Mouse (Mus musculus) A20 (cell line): Measurements from ENCODE around the gene Pon3.

Experiments used
- DNase-seq: peaks from one replicate; pipeline ENCODE4 v3.0.0-alpha.2; 2011; ENCODE audit warnings: low read depth, low spot score

The Pon3 gene

DNA sequence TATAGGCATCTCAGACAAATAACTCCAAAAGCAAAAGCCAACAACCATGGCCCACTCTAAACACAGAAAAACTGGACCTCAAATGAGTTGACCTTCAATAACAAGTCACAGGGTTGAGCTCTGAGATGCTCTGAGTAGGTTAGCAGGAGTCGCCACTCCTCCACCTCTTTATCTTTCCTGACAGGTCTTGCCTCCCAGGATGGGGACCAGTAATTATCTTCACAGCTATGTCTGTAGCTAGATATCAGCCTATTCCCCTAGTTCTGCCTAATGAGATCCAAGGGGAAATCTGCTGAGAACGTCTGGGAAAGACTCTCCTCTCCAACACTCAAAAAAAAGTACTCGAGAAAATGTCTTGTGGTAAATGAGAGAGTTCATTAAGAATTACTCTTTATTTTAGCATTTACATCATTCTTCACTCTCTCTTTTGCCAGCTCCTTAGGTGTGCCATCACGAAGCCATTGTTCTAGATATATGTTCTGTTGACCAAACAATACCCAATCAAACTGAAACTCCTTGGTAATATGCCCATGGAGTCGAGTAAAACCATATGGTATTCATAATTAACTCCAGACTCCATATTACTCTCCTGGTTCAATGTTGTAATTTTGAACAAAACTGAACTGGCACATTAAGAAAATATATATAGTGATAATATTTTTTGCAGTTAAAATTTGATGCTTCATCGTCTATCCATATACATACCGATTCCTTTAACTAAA lies 69.7 kb downstream of the Pon3 start:
- no peak for DNase-seq

DNA sequence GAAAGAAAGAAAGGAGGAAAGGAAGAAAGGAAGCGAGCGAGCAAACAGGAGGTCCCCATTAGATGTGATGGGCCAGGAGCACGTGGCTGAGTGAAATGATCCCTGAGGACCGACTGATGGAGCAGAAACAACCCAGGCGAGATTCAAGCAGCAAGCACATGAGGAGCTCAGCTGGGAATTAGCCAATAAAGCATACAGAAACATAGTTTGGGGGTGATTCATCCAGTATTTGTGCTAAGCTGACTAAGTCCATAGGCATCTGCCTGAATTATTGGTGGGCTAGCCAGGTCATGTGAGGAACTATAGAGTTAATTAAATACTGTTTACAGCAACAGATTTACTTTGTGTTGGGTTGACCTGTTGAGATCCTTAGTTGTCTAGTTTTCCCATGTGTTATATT lies 75.4 kb downstream of the Pon3 start:
- no peak for DNase-seq

DNA sequence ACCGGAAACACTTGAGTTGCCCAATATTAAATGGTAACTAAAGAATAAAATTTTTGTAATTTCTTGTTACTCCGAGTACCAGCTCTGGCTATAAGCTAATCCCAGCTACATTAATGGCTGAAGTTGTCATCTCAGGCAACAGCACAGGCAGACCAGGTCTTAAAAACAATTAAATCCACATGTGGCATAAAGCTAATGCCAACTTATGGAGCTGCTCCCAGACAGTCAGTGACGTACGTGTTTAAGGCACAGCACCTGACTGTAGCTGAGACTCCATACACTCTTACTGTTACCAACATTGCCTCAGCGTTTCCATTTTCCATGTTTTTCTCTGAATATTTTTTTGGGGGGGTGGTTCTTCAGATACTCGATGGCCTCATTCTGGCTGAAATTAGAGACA lies 76.9 kb downstream of the Pon3 start:
- DNase-seq = no peak

DNA sequence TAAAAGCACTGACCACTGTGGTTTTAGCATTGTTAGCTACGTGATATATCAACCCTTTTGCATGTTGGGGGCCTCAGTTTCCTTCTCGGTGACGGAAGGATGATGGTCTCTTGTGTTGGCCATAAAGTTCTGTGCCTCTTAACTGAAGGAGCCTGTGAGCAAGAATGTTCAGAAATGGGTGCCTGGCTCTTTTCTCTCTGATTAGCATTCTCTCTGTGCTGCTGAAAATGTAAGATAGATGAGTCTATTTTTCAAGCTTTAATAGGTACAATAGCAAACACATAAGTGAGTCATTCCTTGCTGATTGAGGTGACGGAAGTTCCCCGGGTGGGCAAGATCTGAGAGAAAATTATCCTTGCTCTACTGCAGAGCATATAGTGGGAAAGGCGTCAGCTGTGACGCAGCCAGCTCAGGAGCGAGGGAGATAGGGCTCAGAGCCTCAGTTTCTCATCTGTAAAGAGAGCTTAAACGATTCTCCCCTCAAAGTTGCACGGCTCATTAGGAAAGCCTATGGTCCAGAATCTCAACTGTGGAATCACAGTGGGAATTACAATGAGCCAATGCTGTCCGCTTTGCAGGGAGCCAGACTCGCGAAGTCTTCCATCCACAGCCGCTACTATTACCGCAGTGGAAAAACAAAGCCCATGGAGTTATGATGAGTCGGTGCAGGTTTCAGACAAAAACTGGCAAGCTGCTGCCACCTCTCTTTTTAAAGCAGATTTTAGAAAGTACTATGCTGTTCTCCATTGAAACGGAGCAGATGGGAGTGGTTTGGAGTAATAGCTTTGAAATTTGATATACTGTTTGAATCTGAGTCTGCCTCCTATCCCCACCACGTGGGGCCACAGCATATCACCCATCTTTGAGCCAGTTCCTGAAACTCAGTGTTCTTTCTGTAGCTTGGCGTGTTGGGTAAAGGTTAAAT lies 77.9 kb downstream of the Pon3 start:
- no peak for DNase-seq

DNA sequence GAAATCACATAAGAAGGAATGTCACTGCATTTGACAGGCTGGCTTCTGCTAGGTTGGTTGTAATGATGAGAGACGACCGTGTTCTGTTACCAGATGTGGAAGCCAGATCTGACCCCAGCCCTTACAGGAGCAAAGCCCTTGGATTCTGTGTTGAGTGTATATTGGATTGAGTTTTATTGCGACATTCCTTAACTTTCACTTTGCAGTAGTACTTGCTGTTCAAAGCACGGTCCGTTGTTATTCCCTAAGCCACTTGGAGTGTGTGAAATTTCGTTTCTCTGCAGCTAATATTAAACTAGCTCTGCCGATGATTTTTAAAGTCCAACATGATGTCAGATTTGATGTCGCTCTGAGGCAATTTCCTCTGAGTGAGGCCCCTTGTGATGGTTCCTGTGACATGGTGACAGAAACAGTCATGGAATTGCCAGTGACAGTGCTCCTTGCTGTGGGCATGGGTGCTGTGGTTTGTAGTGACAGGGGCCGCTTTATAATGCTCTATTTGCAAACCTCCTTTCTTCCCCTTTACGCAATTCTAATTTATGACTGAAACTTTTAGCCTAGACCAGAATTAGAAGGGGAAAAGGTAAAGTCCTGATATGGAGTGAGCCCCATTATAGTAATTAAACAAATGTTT lies 81.8 kb downstream of the Pon3 start:
- DNase-seq = no peak

DNA sequence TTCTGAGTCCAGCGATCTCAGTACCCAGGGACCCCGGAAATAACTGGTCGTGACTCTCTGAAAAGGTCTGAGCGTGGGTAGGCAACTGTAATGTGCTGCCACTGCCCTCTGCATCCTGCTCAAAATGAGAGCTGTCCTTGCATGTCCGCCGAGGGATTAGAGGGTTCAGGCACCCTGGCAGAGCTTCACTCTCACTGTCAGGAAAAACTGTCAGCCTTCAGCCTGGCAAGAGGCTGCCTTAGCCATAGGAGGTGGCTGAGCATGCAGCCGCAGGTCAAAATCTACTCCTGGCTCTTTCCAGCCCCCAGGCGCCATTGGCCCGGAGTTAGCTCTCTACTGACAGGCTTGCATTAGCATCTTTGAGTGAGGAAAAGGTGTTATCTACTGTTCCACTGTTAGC lies 83.5 kb downstream of the Pon3 start:
- no peak for DNase-seq

DNA sequence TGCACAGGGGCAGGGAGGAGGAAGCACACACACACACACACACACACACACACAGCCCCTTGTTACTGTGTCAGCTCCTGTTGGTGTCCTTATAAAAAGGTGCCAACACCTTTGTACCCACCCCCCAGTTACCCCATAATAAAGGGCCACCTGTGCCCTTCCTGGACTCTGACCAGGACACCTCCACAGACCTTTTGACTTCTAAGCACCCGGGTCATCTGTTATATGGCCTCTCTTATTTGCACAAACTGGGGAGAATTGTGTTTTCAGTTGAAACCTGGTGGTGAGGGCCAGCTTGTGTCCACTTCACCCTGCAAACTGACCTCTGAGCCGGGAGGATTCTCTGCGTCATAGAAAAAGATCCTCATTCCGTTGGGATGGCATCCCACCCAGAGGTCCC lies 84.7 kb downstream of the Pon3 start:
- DNase-seq = no peak
